10 mouse cellular contexts compared by ENCODE assay signal in the genomic region with DNA sequence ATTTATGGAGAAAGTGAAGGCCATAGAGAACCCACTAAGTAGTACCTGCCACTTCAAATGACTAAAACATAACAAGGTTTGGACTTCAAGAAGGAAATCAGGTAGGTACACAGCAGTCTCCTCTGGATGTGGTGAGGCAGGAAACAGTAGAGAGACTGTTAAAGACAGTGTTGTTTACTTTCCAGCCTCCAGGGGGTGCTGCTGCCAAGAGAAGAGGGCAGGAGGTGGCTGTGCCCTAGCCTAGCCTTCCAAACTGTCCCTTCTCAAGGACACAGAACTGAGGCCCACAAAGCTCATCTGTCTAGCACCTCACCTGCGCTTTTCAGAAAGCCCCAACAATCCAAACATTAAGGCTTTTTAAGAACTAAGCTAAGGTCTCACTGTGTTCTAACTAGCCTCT.
DNase-seq lines count a peak whose midpoint lies in the region; ATAC-seq lines count a peak whose summit lies in the region.
"Had no signal": no experiment of that assay in that cellular context is flagged by ENCODE, and none has a peak within 500 bp of the region (broad histone marks: within the 10 kb centered on the region; RNA-seq: fewer than 3 reads in every experiment).

No protein-coding gene starts in this region.

- H3K9me3 ChIP-seq in hindbrain, embryonic 15.5 days, result no peaks in the 10 kb centered on the region
- no peaks in the 10 kb centered on the region for H3K9me3 ChIP-seq in liver, embryonic 11.5 days (ENCODE audit: control insufficient read depth, low read length)

- no peak overlapping the region for H3K9ac ChIP-seq in hindbrain, embryonic 15.5 days
- no peak overlapping the region for H3K9ac ChIP-seq in liver, embryonic 11.5 days (ENCODE audit: low read depth, low read length)

- no peaks in the 10 kb centered on the region for H3K36me3 ChIP-seq in hindbrain, embryonic 15.5 days
- H3K36me3 ChIP-seq in liver, embryonic 11.5 days (ENCODE audit: control insufficient read depth, insufficient read depth, low read length), result no peaks in the 10 kb centered on the region

- no peak overlapping the region for H3K4me3 ChIP-seq in hindbrain, embryonic 15.5 days
- H3K4me3 ChIP-seq in liver, embryonic 11.5 days (ENCODE audit: low read depth, low read length), result no peak overlapping the region
- H3K4me3 ChIP-seq: erythroblast, embryonic 14.5 days; myocyte had no signal

- 60% methylated on average over 1 of the region's 1 CpGs for WGBS in hindbrain, embryonic 15.5 days
- 14% methylated on average over 1 of the region's 1 CpGs for WGBS in liver, embryonic 11.5 days

- no peaks in the 10 kb centered on the region; the same call in 1 of the 2 replicates for H3K4me1 ChIP-seq in hindbrain, embryonic 15.5 days (replicated peaks)
- H3K4me1 ChIP-seq in liver, embryonic 11.5 days (replicated peaks; ENCODE audit: control insufficient read depth, insufficient read depth, low read length), result no peaks in the 10 kb centered on the region

- H3K27ac ChIP-seq in hindbrain, embryonic 15.5 days (replicated peaks), result no peak overlapping the region
- H3K27ac ChIP-seq in liver, embryonic 11.5 days (ENCODE audit: low read depth, low read length), result no peak overlapping the region

- DNase-seq in left cerebral cortex, adult 18-20 months (ENCODE audit: low spot score in 2 of 2), result peak; percentile 71 to 81
- no peak for DNase-seq in left cerebral cortex, adult 11 months (ENCODE audit: low spot score)
- peak; percentile 42 to 58 for DNase-seq in adrenal gland, postnatal 4 days (ENCODE audit: low spot score in 2 of 2)
- peak; percentile 51 for DNase-seq in forelimb bud, embryonic 11.5 days (ENCODE audit: low read depth, low spot score)
- peak; percentile 56 for DNase-seq in liver, embryonic 11.5 days (ENCODE audit: low spot score)
- peak; percentile 38 for DNase-seq in ovary, adult 18-20 months (ENCODE audit: low spot score)
- peak; percentile 37 for DNase-seq in urinary bladder, adult 2 months (ENCODE audit: low spot score)

- ATAC-seq in hindbrain, embryonic 15.5 days (ENCODE audit: low FRiP score, low read depth), result 0 out of 2 replicates have a peak, but pooled peaks have one; percentile 42
- ATAC-seq in liver, embryonic 11.5 days (replicated peaks; ENCODE audit: low FRiP score), result no peak

- no peaks in the 10 kb centered on the region for H3K27me3 ChIP-seq in hindbrain, embryonic 15.5 days
- no peaks in the 10 kb centered on the region for H3K27me3 ChIP-seq in liver, embryonic 11.5 days (replicated peaks; ENCODE audit: control insufficient read depth, insufficient read depth, low read length)

- no peak overlapping the region for H3K4me2 ChIP-seq in hindbrain, embryonic 15.5 days
- H3K4me2 ChIP-seq in liver, embryonic 11.5 days, result no peak overlapping the region
